Mouse (Mus musculus) spleen, postnatal 14 days (tissue): ENCODE measurements at regions not wholly inside any gene's neighbourhood (a gene's known extent, or its start where the extent isn't known, plus 50 kb on each side); places are given as distances from the start of the nearest gene placed in this dataset.

ENCODE experiments used
- DNase-seq, 2 experiments: peaks; one replicate each; pipeline ENCODE4 v3.0.0; 2021 to 2022; ENCODE audit warnings: low spot score in 2 of 2

GRCm38 (mm10) chr4:31493087-31493511 is 470.8 kb upstream of the Map3k7 start:
- no peak for DNase-seq

GRCm38 (mm10) chr4:31499888-31500287 is 464.0 kb upstream of the Map3k7 start:
- no peak for DNase-seq

GRCm38 (mm10) chr4:31500432-31500831 is 463.5 kb upstream of the Map3k7 start:
- DNase-seq = no peak

- no peak for DNase-seq
These were observed 438.2 kb upstream of the Map3k7 start for GRCm38 (mm10) chr4:31525638-31526207.

GRCm38 (mm10) chr4:31536811-31537210 is 427.1 kb upstream of the Map3k7 start:
- no peak for DNase-seq

GRCm38 (mm10) chr4:31553780-31554394 is 410.0 kb upstream of the Map3k7 start:
- no peak for DNase-seq

GRCm38 (mm10) chr4:31555077-31555476 is 408.8 kb upstream of the Map3k7 start:
- no peak for DNase-seq

GRCm38 (mm10) chr4:31557261-31557660 is 406.6 kb upstream of the Map3k7 start:
- no peak for DNase-seq

- DNase-seq = no peak
These were observed 403.6 kb upstream of the Map3k7 start for GRCm38 (mm10) chr4:31560305-31560704.

GRCm38 (mm10) chr4:31561183-31561582 is 402.7 kb upstream of the Map3k7 start:
- DNase-seq = no peak

GRCm38 (mm10) chr4:31561823-31562222 is 402.1 kb upstream of the Map3k7 start:
- no peak for DNase-seq

GRCm38 (mm10) chr4:31566158-31566557 is 397.7 kb upstream of the Map3k7 start:
- DNase-seq = no peak

- no peak for DNase-seq
These were observed 397.1 kb upstream of the Map3k7 start for GRCm38 (mm10) chr4:31566834-31567233.

GRCm38 (mm10) chr4:31569687-31570086 is 394.2 kb upstream of the Map3k7 start:
- no peak for DNase-seq

- DNase-seq = no peak
These were observed 386.8 kb upstream of the Map3k7 start for GRCm38 (mm10) chr4:31576982-31577579.

- DNase-seq = no peak
These were observed 380.4 kb upstream of the Map3k7 start for GRCm38 (mm10) chr4:31583495-31583894.

GRCm38 (mm10) chr4:31584171-31584570 is 379.7 kb upstream of the Map3k7 start:
- no peak for DNase-seq

GRCm38 (mm10) chr4:31594089-31594488 is 369.8 kb upstream of the Map3k7 start:
- no peak for DNase-seq

- no peak for DNase-seq
These were observed 362.4 kb upstream of the Map3k7 start for GRCm38 (mm10) chr4:31601536-31601935.

- DNase-seq = no peak
These were observed 360.1 kb upstream of the Map3k7 start for GRCm38 (mm10) chr4:31603776-31604175.

GRCm38 (mm10) chr4:31608811-31609210 is 355.1 kb upstream of the Map3k7 start:
- no peak for DNase-seq

- no peak for DNase-seq
These were observed 354.3 kb upstream of the Map3k7 start for GRCm38 (mm10) chr4:31609559-31609958.

GRCm38 (mm10) chr4:31612147-31612824 is 351.6 kb upstream of the Map3k7 start:
- DNase-seq = no peak
